Mouse (Mus musculus) midbrain, embryonic 16.5 days (tissue): ENCODE results near the gene Inpp5a. TPM values are rescaled to one million over a fixed set of nuclear protein-coding genes. Genes with fewer than 3 reads are reported as not detected.
A peak's percentile ranks its signal among the peaks of the same experiment; 100 is the strongest.

Experiments
- ATAC-seq: fragments of 200-750 bp; cut with Nextera tagmentation; 2 replicates; pipeline ENCODE4 v1.8.0; 2017; ENCODE audit warnings: moderate TSS enrichment
- H3K27ac ChIP-seq: fragments of 300-500 bp; sonication (generic); 2 replicates; pipeline ENCODE4 v1.5.1; 2014; ENCODE audit warnings: mild to moderate bottlenecking, low read length, mixed read lengths
- H3K27me3 ChIP-seq: fragments of 300-500 bp; sonication (generic); 2 replicates; pipeline ENCODE4 v1.6.1; 2014; ENCODE audit warnings: low read depth, low read length, mixed read lengths; ENCODE audit not compliant: control insufficient read depth, insufficient read depth
- H3K36me3 ChIP-seq: fragments of 300-500 bp; sonication (generic); 2 replicates; pipeline ENCODE4 v1.6.1; 2014; ENCODE audit warnings: mild to moderate bottlenecking, low read length, moderate library complexity, mixed read lengths; ENCODE audit not compliant: control insufficient read depth, insufficient read depth
- H3K4me1 ChIP-seq: fragments of 300-500 bp; sonication (generic); 2 replicates; pipeline ENCODE4 v1.6.1; 2014; ENCODE audit warnings: mild to moderate bottlenecking, low read length, mixed read lengths; ENCODE audit not compliant: control insufficient read depth, insufficient read depth
- H3K4me2 ChIP-seq: fragments of 300-500 bp; sonication (generic); 2 replicates; pipeline ENCODE4 v1.6.1; 2014; ENCODE audit warnings: mild to moderate bottlenecking, low read length, mixed read lengths
- H3K4me3 ChIP-seq: fragments of 300-500 bp; sonication (generic); 2 replicates; pipeline ENCODE4 v1.5.1; 2014; ENCODE audit warnings: low read depth, mild to moderate bottlenecking, low read length, moderate library complexity, mixed read lengths
- H3K9ac ChIP-seq: fragments of 300-500 bp; sonication (generic); 2 replicates; pipeline ENCODE4 v1.6.1; 2014; ENCODE audit warnings: low read depth, low read length, mixed read lengths
- H3K9me3 ChIP-seq: fragments of 300-500 bp; sonication (generic); replicated peaks from 2 replicates; pipeline ENCODE4 v1.6.1; 2014; ENCODE audit warnings: mild to moderate bottlenecking, low read length, mixed read lengths; ENCODE audit not compliant: control insufficient read depth, poor library complexity, severe bottlenecking
- WGBS: fragments of 180-500 bp; shearing (Covaris S2); extraction: QIAGEN DNeasy Blood & Tissue Kit; methylation state at CpG from one replicate; pipeline ENCODE4 v1.1.7; 2014; 5-methylcytosine and 5-hydroxymethylcytosine counted together
- polyA plus RNA-seq: library from polyadenylated mRNA; unstranded; fragments of >200 nt; fragmentation: Nextera tagmentation; extraction: Ambion mirVana; gene quantifications from 2 replicates; pipeline ENCODE4 v1.2.1, GENCODE M21; 2015

The Inpp5a gene
- polyA plus RNA-seq, 1 experiment from 2014 or later: 15.3 TPM

DNA sequence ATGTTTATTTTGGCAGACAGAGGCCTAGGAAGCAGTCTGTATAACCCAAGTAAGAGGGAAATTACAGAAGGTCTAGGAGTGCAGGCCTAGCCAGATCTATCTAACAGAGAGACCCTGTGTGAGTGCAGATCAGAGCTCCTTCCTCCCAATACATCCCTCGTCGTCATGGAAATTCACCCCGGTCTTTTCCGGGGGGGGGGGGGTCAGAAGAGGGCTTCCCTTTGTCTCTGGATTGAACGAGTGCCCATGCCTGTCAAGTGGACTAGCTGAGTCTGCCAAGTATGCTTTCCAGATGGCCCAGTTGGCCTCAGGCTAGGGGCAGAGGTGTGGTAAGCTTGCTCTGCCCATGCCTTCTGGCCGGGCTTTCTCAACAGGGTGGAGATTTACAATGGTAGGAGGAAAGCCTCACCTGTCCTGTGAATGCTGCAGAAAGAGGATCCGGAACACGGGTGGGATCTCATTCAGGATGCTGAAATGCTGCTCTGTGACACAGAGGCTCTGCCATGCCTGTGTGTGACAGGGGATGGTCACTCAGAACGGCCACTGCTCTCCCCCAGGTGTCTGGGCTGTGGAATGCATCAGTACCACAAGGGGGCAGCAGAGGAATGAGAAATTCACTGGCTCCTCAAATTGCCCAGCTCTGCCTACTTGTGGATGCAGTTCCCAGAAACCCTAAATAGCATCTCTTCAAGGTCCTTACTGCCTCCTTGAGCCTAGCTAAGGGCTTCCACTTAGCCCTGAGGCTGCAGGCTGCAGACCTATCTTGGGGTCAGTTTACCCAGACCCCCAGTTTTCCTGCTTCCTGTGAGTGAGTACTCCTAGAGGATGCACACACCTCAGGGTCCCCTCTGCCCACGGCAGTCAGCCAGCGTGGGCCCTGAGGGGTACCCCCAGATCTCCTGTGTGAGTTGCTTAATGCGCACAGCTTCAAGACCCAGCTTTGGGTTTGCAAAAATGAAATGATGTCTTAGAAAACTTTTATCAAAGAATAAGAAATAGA is 227.2 kb downstream of the Inpp5a start:
- Histone ChIP-seq H3K9me3 (no peaks in the 10 kb centered on the region), H3K36me3 (no peaks in the 10 kb centered on the region), H3K4me1 (0 out of 2 replicates have a peak, but pooled peaks cover 4% of the 10 kb centered on the region), H3K4me3 (no peak overlapping the region), H3K27me3 (no peaks in the 10 kb centered on the region), H3K4me2 (peak overlapping the region; percentile 22; the same call in 1 of the 2 replicates), H3K27ac (peak overlapping the region; percentile 48), H3K9ac (peak overlapping the region; percentile 45; the same call in 1 of the 2 replicates)
- ATAC-seq: peak; percentile 87
- 38% methylated on average over 12 of the region's 12 CpGs for WGBS

DNA sequence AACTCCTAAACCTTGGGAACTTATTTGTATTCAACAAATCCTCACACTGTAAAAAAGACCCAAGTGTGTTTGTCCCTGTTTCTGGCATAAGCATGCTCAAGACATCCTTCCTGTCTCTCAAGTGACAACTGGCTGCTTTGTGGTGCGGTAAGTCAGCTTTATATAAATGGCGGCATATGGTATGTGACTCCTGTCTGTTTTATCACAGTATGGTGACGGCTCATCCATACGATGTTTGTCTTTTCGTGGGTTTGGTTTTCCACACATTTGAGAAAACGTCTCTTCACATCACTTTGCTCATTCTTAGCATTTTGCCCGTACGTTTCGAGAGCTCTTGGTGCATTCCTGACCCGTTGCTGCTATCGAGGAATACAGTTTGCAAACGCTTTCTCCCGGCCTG is 233.7 kb downstream of the Inpp5a start:
- Histone ChIP-seq H3K27ac (no peak overlapping the region), H3K4me2 (no peak overlapping the region), H3K9ac (no peak overlapping the region), H3K4me1 (no peaks in the 10 kb centered on the region), H3K9me3 (no peaks in the 10 kb centered on the region), H3K27me3 (no peaks in the 10 kb centered on the region), H3K4me3 (no peak overlapping the region), H3K36me3 (no peaks in the 10 kb centered on the region)
- no peak for ATAC-seq
- WGBS: 90% methylated on average over 13 of the region's 13 CpGs

DNA sequence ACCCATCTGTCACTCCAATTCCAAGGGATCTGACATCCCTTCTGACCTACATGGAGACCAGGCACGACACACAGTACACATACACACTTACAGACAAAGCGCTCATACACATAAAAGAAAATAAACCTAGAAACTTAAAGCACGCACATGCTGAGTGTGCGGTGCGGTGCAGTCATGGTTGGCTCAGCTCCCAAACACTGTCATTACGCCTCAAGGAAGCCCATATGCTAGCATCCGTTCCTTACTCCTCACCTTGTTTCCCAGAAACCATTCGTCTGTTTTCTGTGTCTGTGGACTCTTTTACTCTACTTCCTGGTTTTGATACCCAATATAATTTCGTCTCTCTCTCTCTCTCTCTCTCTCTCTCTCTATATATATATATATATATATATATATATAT is 236.2 kb downstream of the Inpp5a start:
- H3K9me3 ChIP-seq: no peaks in the 10 kb centered on the region
- no peak for ATAC-seq
- WGBS: 87% methylated on average over 9 of the region's 9 CpGs

More for the DNA sequence above, 236.2 kb downstream of the Inpp5a start:
- Histone ChIP-seq H3K36me3 (no peaks in the 10 kb centered on the region), H3K4me2 (no peak overlapping the region), H3K27ac (no peak overlapping the region), H3K4me3 (no peak overlapping the region), H3K4me1 (no peaks in the 10 kb centered on the region), H3K9ac (no peak overlapping the region), H3K27me3 (no peaks in the 10 kb centered on the region)

Other genes with a start within 250 kb of the Inpp5a start
- 6.2 and 7.0 TPM in 2 replicates for gene Lrrc27, start 176.1 kb upstream of the Inpp5a start, polyA plus RNA-seq
- 3.2 and 3.7 TPM in 2 replicates for gene Stk32c, start 175.8 kb upstream of the Inpp5a start, polyA plus RNA-seq
- gene Pwwp2b, start 140.6 kb upstream of the Inpp5a start, polyA plus RNA-seq: 4.4 and 5.1 TPM in 2 replicates
- gene Nkx6-2, start 193.7 kb downstream of the Inpp5a start, polyA plus RNA-seq: 2.5 and 4.5 TPM in 2 replicates